In the genomic region with DNA sequence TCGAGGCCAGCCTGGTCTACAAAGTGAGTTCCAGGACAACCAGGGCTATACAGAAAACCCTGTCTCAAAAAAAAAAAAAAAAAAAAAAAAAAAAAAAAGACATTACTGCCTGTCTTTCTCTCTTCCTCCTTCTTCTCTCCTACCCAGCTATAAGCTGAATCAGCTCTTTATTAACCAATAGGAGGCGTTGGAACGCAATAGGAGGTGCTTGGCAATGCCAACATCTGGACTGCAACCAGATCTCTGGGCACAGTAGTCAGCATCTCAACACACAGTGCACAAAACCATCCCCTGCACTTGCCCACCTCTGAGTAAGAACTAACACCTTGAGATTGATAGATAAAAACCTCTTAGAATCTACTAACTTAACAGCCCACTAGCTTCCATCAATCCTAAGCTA, we compare ENCODE assay signal across 18 mouse cellular contexts.
"Had no signal": no experiment of that assay in that cellular context is flagged by ENCODE, and none has a peak within 500 bp of the region (broad histone marks: within the 10 kb centered on the region; RNA-seq: fewer than 3 reads in every experiment).

No protein-coding gene starts in this region.

- H3K4me2 ChIP-seq: lung, embryonic 14.5 days; neural tube, embryonic 13.5 days; neural tube, embryonic 15.5 days had no signal

- H3K4me1 ChIP-seq: neural tube, embryonic 13.5 days; neural tube, embryonic 15.5 days had no signal

- DNase-seq: lung, adult 18-20 months; lung, embryonic 14.5 days; lung, postnatal 10 days; midbrain, embryonic 14.5 days; retina, postnatal 1 day; right cerebral cortex, adult 18-20 months; right cerebral cortex, postnatal 25 days; right cerebral cortex, postnatal 4 days; spleen, adult 18-20 months; thymus, adult 18-20 months; thymus, postnatal 14 days; thymus, postnatal 36 days had no signal

- H3K36me3 ChIP-seq: midbrain, embryonic 10.5 days; neural tube, embryonic 13.5 days; neural tube, embryonic 15.5 days had no signal

- H3K27me3 ChIP-seq: neural tube, embryonic 15.5 days had no signal

- H3K9ac ChIP-seq: lung, embryonic 14.5 days; neural tube, embryonic 13.5 days; neural tube, embryonic 15.5 days had no signal

- ATAC-seq: midbrain, embryonic 16.5 days had no signal

- H3K4me3 ChIP-seq: midbrain, embryonic 10.5 days; myocyte; neural tube, embryonic 13.5 days; neural tube, embryonic 15.5 days had no signal

- H3K27ac ChIP-seq: macrophage; midbrain, embryonic 10.5 days; neural tube, embryonic 13.5 days; neural tube, embryonic 15.5 days had no signal

- H3K9me3 ChIP-seq: midbrain, embryonic 10.5 days; neural tube, embryonic 13.5 days; neural tube, embryonic 15.5 days had no signal
